Mouse (Mus musculus) liver, adult 10 weeks (tissue): ENCODE results near the gene Taf8. TPM values are rescaled to one million over a fixed set of nuclear protein-coding genes. Genes with fewer than 3 reads are reported as not detected.

Experiments used
- polyA plus RNA-seq: library from polyadenylated mRNA; stranded (reverse); fragments of 350-450 nt; fragmentation: Illumina TruSeq; extraction: RNeasy Lipid Tissue Mini Kit (QIAGEN cat#74804); gene quantifications from one replicate; pipeline ENCODE4 v1.2.3, GENCODE M21; 2014; ENCODE audit warnings: low read depth, low replicate concordance

Gene Taf8
- polyA plus RNA-seq, result 2.4 TPM

DNA sequence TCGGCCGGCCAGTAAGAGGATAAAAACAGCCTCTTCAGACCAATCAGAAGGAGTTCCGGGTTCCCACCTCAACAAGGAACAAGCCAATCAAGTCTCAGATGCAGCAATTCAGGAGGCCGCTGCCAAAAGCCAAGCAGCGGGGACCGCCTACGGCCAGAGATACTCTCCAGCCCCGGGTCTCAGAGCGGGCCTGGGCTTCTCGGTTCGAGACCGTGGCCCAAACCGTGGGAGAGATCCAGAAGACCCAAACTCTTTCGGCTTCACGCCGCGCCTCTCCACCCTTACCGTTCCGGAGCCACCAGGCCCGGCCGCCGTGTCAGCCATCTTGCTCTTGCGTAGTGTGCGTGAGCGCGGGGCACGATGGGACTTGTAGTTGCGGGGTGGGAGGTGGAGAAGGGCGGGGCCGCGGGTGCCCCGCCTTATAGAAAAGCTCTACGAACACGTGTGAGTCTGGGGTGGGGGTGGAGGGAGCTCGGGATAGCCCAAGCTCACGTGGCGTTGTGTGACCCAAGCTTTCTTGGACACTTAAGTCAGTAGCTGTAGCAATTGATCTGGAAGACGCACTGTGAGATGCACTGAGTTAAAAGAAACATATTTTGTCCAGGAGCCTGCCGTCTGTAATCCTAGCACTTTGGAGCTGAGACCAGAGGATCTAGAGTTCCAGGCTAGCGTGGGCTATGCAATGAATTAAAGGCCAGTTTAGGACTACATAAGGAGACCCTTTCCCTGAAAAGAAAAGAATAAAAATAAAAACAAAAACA, at the start of gene Taf8:
TSS of gene Taf8 (minus strand) at position 347 of the 761 bp plus-strand sequence.

GRCm38 (mm10) chr17:47504941-47505346, 2.9 kb upstream of the Taf8 start, which contains the start of gene Ccnd3:
TSS of gene Ccnd3 (plus strand) at chr17:47505051.

DNA sequence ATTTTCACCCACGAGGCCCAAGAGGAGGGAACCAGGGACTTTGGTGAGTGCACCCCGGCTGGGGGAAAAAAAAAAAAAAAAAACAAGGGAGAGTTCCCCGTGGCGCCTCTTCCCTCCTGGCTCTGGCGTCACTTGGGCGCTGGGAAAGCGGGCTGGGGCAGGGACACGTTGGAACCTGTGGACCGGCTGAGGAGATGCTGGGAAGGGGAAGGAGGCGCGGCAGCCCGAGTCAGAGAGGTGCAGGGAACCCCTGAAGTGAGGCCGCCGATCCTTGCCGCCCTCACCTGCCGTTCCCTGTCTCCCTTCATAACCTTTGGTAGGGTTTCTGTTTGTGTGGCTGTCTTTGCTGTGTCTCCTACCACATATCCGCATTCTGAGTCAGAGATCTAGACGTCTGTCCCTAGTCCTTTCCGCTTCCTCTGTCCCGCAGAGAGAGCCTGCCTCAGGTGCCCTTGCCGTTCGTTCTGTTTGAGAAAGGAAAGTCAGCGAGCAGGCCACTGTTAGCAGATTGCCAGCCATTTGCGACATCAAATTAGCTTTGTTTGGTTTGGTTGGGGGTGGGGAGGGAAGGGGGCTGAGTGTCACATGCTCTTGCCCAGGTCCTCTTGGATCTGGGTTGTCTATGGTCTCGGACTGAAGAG, 65.1 kb downstream of the Taf8 start, which contains the start of gene 1700001C19Rik:
TSS of gene 1700001C19Rik (minus strand) at position 470 of the 641 bp plus-strand sequence.

DNA sequence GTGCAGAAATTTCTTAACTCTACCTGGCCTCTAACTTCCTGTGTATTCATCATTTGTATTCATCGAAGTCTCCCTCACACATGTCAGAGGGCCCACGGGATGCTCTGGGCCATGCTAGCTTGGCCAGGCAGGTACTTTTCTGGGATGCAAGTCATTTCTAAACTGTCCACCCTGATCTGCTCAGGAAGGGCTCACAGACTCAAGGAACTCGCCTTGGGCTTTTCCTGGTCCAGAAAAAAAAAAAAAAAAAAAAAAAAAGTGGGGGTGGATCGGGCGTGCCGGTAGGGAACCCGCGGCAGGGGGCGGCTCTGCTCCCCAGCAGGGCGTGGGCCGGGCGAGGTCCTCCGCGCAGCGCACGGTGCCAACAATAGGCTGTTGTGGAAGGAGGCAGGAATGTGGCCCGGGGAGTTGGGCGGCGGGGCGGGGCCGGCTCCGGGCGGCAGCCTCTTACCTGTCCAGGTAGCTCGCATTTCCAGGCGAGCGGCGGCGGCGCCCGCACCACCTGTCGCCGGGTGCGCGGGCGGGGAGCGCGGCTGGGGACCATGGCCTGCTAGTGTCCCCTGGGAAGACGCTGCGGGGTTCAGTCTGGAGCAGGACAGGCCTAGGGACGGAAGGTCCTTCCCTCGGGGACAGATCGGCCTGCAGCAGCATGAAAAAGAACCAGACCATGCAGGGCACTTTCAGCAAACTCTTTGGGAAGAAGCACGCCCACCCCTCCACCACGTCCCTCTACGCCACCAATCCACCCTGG, 65.8 kb downstream of the Taf8 start, which contains the start of gene AI661453:
TSS of gene AI661453 (plus strand) at position 460 of the 751 bp plus-strand sequence.

Other genes starting within 250 kb of the Taf8 start
- 47.8 TPM for gene Mrps10, start 133.4 kb downstream of the Taf8 start, polyA plus RNA-seq
- gene Guca1b, start 116.9 kb downstream of the Taf8 start, polyA plus RNA-seq, result not detected
- gene Guca1a, start 101.7 kb downstream of the Taf8 start, polyA plus RNA-seq, result not detected
- gene AI661453, start 65.7 kb downstream of the Taf8 start, polyA plus RNA-seq, result 1.0 TPM
- 6.5 TPM for gene 1700001C19Rik, start 64.9 kb downstream of the Taf8 start, polyA plus RNA-seq
- gene Ccnd3, start 2.8 kb upstream of the Taf8 start, polyA plus RNA-seq, result 3.1 TPM
- 1.1 TPM for gene Bysl, start 109.2 kb upstream of the Taf8 start, polyA plus RNA-seq
- 8.6 TPM for gene Med20, start 109.3 kb upstream of the Taf8 start, polyA plus RNA-seq
- gene Gm20517, start 109.3 kb upstream of the Taf8 start, polyA plus RNA-seq, result 0.32 TPM
- 1.2 TPM for gene Usp49, start 128.4 kb upstream of the Taf8 start, polyA plus RNA-seq
- gene Tomm6, start 186.1 kb upstream of the Taf8 start, polyA plus RNA-seq, result 32.8 TPM
- gene Frs3, start 186.7 kb upstream of the Taf8 start, polyA plus RNA-seq, result 0.79 TPM
- gene Gm21981, start 192.2 kb upstream of the Taf8 start, polyA plus RNA-seq, result not detected
- not detected for gene Prickle4, start 192.4 kb upstream of the Taf8 start, polyA plus RNA-seq
- gene Pgc, start 224.6 kb upstream of the Taf8 start, polyA plus RNA-seq, result not detected
- gene Tfeb, start 234.7 kb upstream of the Taf8 start, polyA plus RNA-seq, result 0.77 TPM